Mouse (Mus musculus) heart, embryonic 16.5 days (tissue): ENCODE results near the gene Kif7. TPM values are rescaled to one million over a fixed set of nuclear protein-coding genes. Genes with fewer than 3 reads are reported as not detected.

Experiments
- ATAC-seq: fragments of 200-750 bp; cut with Nextera tagmentation; replicated peaks from 2 replicates; pipeline ENCODE4 v1.8.0; 2017; ENCODE audit warnings: moderate number of reproducible peaks; ENCODE audit not compliant: insufficient read depth, low FRiP score; ENCODE audit errors: extremely low read depth
- H3K27ac ChIP-seq: fragments of 300-500 bp; sonication (generic); 2 replicates; pipeline ENCODE4 v1.5.1; 2014; ENCODE audit warnings: mild to moderate bottlenecking, low read length, control low read depth, moderate library complexity
- H3K27me3 ChIP-seq: fragments of 300-500 bp; sonication (generic); 2 replicates; pipeline ENCODE4 v1.6.1; 2014; ENCODE audit warnings: low read length, mixed read lengths; ENCODE audit not compliant: control insufficient read depth, insufficient read depth
- H3K36me3 ChIP-seq: fragments of 300-500 bp; sonication (generic); 2 replicates; pipeline ENCODE4 v1.6.1; 2014; ENCODE audit not compliant: control insufficient read depth, insufficient read depth
- H3K4me1 ChIP-seq: fragments of 300-500 bp; sonication (generic); 2 replicates; pipeline ENCODE4 v1.6.1; 2014; ENCODE audit warnings: low read length, mixed read lengths; ENCODE audit not compliant: control insufficient read depth, insufficient read depth
- H3K4me2 ChIP-seq: fragments of 300-500 bp; sonication (generic); 2 replicates; pipeline ENCODE4 v1.6.1; 2014; ENCODE audit warnings: low read depth, mild to moderate bottlenecking, control low read depth, low read length
- H3K4me3 ChIP-seq: fragments of 300-500 bp; sonication (generic); 2 replicates; pipeline ENCODE4 v1.5.1; 2014; ENCODE audit warnings: mild to moderate bottlenecking, control low read depth, low read length
- H3K9ac ChIP-seq: fragments of 300-500 bp; sonication (generic); 2 replicates; pipeline ENCODE4 v1.6.1; 2014; ENCODE audit warnings: low read length, control low read depth
- H3K9me3 ChIP-seq: fragments of 300-500 bp; sonication (generic); replicated peaks from 2 replicates; pipeline ENCODE4 v1.6.1; 2016; ENCODE audit warnings: low read length; ENCODE audit not compliant: control insufficient read depth
- whole genome bisulfite sequencing: fragments of 180-500 bp; shearing (Covaris S2); extraction: QIAGEN DNeasy Blood & Tissue Kit; methylation state at CpG from one replicate; pipeline ENCODE4 v1.1.7; 2014; 5-methylcytosine and 5-hydroxymethylcytosine counted together
- polyA plus RNA-seq: library from polyadenylated mRNA; unstranded; fragments of >200 nt; fragmentation: Nextera tagmentation; extraction: Ambion mirVana; gene quantifications from 2 replicates; pipeline ENCODE4 v1.2.1, GENCODE M21; 2015

The Kif7 gene
- polyA plus RNA-seq, 1 experiment from 2014 or later = 1.5 TPM

GRCm38 (mm10) chr7:79729743-79730370 is 14.3 kb upstream of the Kif7 start:
- no peak overlapping the region; the same call in 1 of the 2 replicates for H3K9ac ChIP-seq
- H3K4me3 ChIP-seq = no peak overlapping the region
- no peak overlapping the region for H3K27ac ChIP-seq
- H3K36me3 ChIP-seq = no peaks in the 10 kb centered on the region
- no peaks in the 10 kb centered on the region for H3K9me3 ChIP-seq
- 0 out of 2 replicates have a peak, but pooled peaks cover 2% of the 10 kb centered on the region for H3K27me3 ChIP-seq
- WGBS = 59% methylated on average over 11 of the region's 11 CpGs
- ATAC-seq = 0 out of 2 replicates have a peak, but pooled peaks have one; percentile 35
- no peaks in the 10 kb centered on the region for H3K4me1 ChIP-seq
- no peak overlapping the region for H3K4me2 ChIP-seq

DNA sequence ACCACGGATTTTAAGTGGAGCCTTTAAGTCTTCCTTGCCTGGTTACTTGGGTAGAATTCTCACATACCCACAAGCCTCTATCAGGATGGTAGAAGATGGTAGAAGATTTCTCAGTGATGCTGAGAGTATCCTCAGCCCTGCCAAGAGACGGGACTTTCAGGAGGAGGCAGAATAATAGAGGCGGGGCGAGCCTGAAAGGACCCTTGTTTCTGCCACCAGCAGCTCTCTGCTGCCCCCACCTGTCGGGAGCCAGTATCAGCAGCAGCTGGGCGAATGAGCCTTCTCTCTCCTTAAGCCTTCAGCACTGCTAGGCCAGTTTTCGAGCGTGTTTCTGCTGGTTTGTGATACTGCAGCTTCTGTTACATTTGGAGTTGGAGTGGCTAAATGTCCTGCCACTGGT is 13.6 kb upstream of the Kif7 start:
- H3K9me3 ChIP-seq = no peaks in the 10 kb centered on the region
- no peak for ATAC-seq
- 4% methylated on average over 8 of the region's 8 CpGs for WGBS
- no peak overlapping the region for H3K9ac ChIP-seq
- H3K27ac ChIP-seq = no peak overlapping the region
- no peak overlapping the region for H3K4me2 ChIP-seq
- H3K4me3 ChIP-seq = no peak overlapping the region
- H3K4me1 ChIP-seq = no peaks in the 10 kb centered on the region
- H3K27me3 ChIP-seq = 0 out of 2 replicates have a peak, but pooled peaks cover 2% of the 10 kb centered on the region
- no peaks in the 10 kb centered on the region for H3K36me3 ChIP-seq

- Histone ChIP-seq H3K36me3 (no peaks in the 10 kb centered on the region), H3K9ac (no peak overlapping the region), H3K4me1 (no peaks in the 10 kb centered on the region), H3K27ac (no peak overlapping the region), H3K9me3 (no peaks in the 10 kb centered on the region), H3K27me3 (0 out of 2 replicates have a peak, but pooled peaks cover 2% of the 10 kb centered on the region), H3K4me3 (no peak overlapping the region), H3K4me2 (no peak overlapping the region)
- no peak for ATAC-seq
- WGBS = 25% methylated on average over 6 of the region's 6 CpGs
These were observed 12.7 kb upstream of the Kif7 start for GRCm38 (mm10) chr7:79728219-79728618.

- 11% methylated on average over 2 of the region's 2 CpGs for WGBS
- Histone ChIP-seq H3K9me3 (no peaks in the 10 kb centered on the region), H3K4me1 (no peaks in the 10 kb centered on the region), H3K27ac (no peak overlapping the region), H3K27me3 (0 out of 2 replicates have a peak, but pooled peaks cover 2% of the 10 kb centered on the region), H3K9ac (no peak overlapping the region), H3K36me3 (no peaks in the 10 kb centered on the region), H3K4me3 (no peak overlapping the region), H3K4me2 (no peak overlapping the region)
- no peak for ATAC-seq
These were observed 11.6 kb upstream of the Kif7 start for GRCm38 (mm10) chr7:79727091-79727490.

DNA sequence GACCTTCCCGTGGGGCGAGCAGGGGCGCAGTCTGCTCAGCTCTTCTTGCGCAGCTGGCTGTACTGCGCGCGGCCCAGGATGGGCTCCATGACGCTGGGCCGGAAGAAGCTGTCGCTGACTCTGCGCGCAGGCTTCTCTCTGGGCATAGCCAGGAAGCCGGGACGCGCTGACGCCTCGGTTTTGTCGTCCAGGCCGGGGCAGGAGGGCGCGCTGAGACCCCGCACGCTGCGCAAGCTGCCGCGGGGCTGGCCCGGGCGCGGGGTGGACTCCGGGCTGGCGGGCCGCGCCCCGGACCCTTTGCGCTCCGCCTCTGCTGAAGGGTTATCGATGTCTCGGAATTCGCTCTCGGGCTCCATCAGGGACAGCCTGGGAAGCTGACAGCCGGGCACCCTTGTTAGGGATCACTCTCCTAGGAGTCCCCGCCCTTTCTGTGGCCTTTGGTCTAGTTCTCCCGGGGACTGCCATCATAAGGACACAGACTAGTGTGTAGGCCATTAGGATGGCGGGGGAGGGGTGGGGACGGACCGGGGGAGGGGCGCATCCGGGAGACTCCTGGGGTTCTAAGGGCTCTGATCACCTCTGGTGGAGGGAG is 6.0 kb upstream of the Kif7 start:
- H3K4me2 ChIP-seq = peak overlapping the region; percentile 97
- WGBS = under 1% methylated on average over 48 of the region's 48 CpGs
- H3K36me3 ChIP-seq = no peaks in the 10 kb centered on the region
- H3K4me1 ChIP-seq = peaks cover 7% of the 10 kb centered on the region; the same call in 1 of the 2 replicates
- ATAC-seq = peak; percentile 74
- peak overlapping the region; percentile 57 for H3K27ac ChIP-seq
- H3K9ac ChIP-seq = peak overlapping the region; percentile 84
- peak overlapping the region; percentile 75 for H3K4me3 ChIP-seq
- H3K27me3 ChIP-seq = peaks cover 7% of the 10 kb centered on the region; the same call in 1 of the 2 replicates
- H3K9me3 ChIP-seq = no peaks in the 10 kb centered on the region

GRCm38 (mm10) chr7:79710831-79711230 is 4.7 kb downstream of the Kif7 start:
- ATAC-seq = no peak
- H3K4me3 ChIP-seq = no peak overlapping the region

DNA sequence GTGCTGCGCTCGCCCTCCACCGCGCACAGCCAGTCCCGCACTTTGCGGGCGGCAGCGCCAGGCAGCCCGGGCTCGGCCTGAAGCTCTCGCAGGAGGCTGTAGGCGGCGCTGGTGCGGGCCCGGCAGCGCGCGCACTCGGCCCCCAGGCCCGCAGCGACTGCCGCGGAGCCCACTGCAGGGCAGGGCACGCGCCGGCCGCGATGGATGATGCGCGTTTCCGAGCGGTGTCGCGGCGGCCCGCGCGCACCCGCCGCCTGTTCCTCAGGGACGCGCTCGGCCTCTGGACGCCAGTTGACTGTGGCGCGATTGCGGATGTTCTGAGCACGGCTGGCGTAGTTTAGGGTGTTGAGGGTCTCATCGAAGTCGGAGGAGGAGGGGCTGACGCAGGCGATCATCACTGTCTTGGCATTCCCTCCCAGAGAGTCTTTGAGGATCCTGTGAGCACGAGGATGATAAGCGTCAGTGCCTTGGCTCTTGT is 5.4 kb downstream of the Kif7 start:
- 2% methylated on average over 55 of the region's 55 CpGs for WGBS
- peaks cover 22% of the 10 kb centered on the region for H3K27me3 ChIP-seq
- H3K9me3 ChIP-seq = no peaks in the 10 kb centered on the region
- H3K27ac ChIP-seq = no peak overlapping the region
- no peaks in the 10 kb centered on the region for H3K36me3 ChIP-seq
- peak overlapping the region; percentile 78 for H3K4me2 ChIP-seq
- ATAC-seq = 0 out of 2 replicates have a peak, but pooled peaks have one; percentile 20
- peaks cover 13% of the 10 kb centered on the region for H3K4me1 ChIP-seq
- peak overlapping the region; percentile 61 for H3K9ac ChIP-seq
- H3K4me3 ChIP-seq = peak overlapping the region; percentile 59

More at GRCm38 (mm10) chr7:79710831-79711230, 4.7 kb downstream of the Kif7 start:
- H3K27me3 ChIP-seq = peaks cover 22% of the 10 kb centered on the region
- peaks cover 14% of the 10 kb centered on the region for H3K4me1 ChIP-seq
- no peak overlapping the region for H3K9ac ChIP-seq
- 49% methylated on average over 17 of the region's 17 CpGs for WGBS
- no peaks in the 10 kb centered on the region for H3K36me3 ChIP-seq
- H3K4me2 ChIP-seq = peak overlapping the region; percentile 78; the same call in 1 of the 2 replicates
- no peaks in the 10 kb centered on the region for H3K9me3 ChIP-seq
- H3K27ac ChIP-seq = no peak overlapping the region

DNA sequence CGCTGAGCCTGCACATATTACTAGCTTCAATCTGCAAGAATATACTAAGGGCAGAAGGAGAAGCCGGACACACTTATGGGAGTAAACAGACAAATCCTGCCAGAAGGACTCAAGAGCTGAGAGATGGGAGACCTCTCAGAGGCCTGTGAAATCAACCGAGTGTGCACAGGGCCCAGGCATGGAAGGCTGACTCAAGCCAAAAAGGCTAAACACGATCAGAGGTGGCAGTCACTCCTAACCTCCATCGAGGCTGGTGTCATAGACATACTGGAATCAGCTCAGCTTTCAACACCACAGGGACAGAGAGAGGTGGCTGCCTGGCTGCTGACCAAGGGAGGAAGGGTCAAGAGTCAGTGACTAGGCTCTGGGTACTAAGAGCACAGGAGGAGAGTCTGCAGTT is 10.3 kb downstream of the Kif7 start:
- Histone ChIP-seq H3K27ac (no peak overlapping the region), H3K4me3 (no peak overlapping the region), H3K4me2 (no peak overlapping the region), H3K27me3 (peaks cover 8% of the 10 kb centered on the region), H3K4me1 (peaks cover 7% of the 10 kb centered on the region; the same call in 1 of the 2 replicates), H3K36me3 (no peaks in the 10 kb centered on the region), H3K9ac (no peak overlapping the region), H3K9me3 (no peaks in the 10 kb centered on the region)
- 64% methylated on average over 5 of the region's 5 CpGs for WGBS
- no peak for ATAC-seq

GRCm38 (mm10) chr7:79702755-79703154 is 12.8 kb downstream of the Kif7 start:
- H3K9me3 ChIP-seq = no peaks in the 10 kb centered on the region
- no peak overlapping the region for H3K4me3 ChIP-seq
- no peak overlapping the region for H3K4me2 ChIP-seq
- no peak overlapping the region for H3K9ac ChIP-seq
- H3K4me1 ChIP-seq = 0 out of 2 replicates have a peak, but pooled peaks cover 2% of the 10 kb centered on the region
- H3K27ac ChIP-seq = no peak overlapping the region
- H3K36me3 ChIP-seq = peaks cover 3% of the 10 kb centered on the region; the same call in 1 of the 2 replicates
- no peak for ATAC-seq
- 52% methylated on average over 16 of the region's 16 CpGs for WGBS
- no peaks in the 10 kb centered on the region for H3K27me3 ChIP-seq
